Mouse (Mus musculus): Measurements from ENCODE around the gene Frmd4b. TPM values are rescaled to one million over a fixed set of nuclear protein-coding genes. Genes with fewer than 3 reads are reported as not detected.
A peak's percentile ranks its signal among the peaks of the same experiment; 100 is the strongest.

Gene Frmd4b
- total RNA-seq, 1 experiment = 2.1 TPM

DNA sequence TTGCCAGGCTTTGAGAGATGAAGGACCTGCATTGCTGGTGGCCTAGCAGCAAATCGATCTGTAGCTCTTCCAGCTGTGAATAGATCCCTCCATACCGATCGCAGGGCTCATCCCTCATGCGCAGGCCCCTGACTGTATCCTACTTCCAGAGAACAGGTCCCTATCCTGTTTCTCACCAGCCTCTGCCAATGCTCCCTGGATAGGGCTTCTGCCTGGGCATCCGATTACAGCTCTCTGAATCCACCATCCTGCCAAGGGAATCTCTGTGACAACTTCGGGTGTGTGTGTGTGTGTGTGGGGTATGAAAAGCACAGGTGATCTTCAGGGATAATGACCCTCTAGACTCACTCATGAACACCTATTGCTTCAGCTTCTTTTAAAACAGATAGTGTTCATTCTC is 216.9 kb downstream of the Frmd4b start:
- Histone ChIP-seq H3K36me3 (ENCODE audit: control insufficient read depth, insufficient read depth, low read length, poor library complexity, severe bottlenecking) (no peaks in the 10 kb centered on the region), H3K4me3 (ENCODE audit: insufficient read depth in 1 of 2, low read depth in 1 of 2, low read length in 2 of 2, poor library complexity in 1 of 2, severe bottlenecking in 1 of 2) (no peak overlapping the region), H3K27ac (ENCODE audit: insufficient read depth, low read depth, low read length, poor library complexity, severe bottlenecking) (no peak overlapping the region), H3K9ac (ENCODE audit: insufficient read depth, low read depth, low read length, poor library complexity, severe bottlenecking) (no peak overlapping the region), H3K4me1 (ENCODE audit: control insufficient read depth in 2 of 2, insufficient read depth in 2 of 2, low read length in 2 of 2, poor library complexity in 1 of 2) (peaks cover 2 to 8% of the 10 kb centered on the region in 2 experiments; a peak in 3 of 4 replicates), H3K9me3 (ENCODE audit: control insufficient read depth, insufficient read depth, low read depth, low read length) (no peaks in the 10 kb centered on the region)
- no peak for TF ChIP-seq MAFK (IDR thresholded peaks at IDR 0.05; ENCODE audit: insufficient read depth, low read depth, low read length)
- TF ChIP-seq ZC3H11A (IDR thresholded peaks at IDR 0.05; ENCODE audit: borderline replicate concordance, low read depth, low read length) = no peak
- TF ChIP-seq ZNF384 (IDR thresholded peaks at IDR 0.05; ENCODE audit: low read depth, low read length) = no peak
- no peak for TF ChIP-seq CHD2 (IDR thresholded peaks at IDR 0.05; ENCODE audit: low read depth, low read length)
- no peak for TF ChIP-seq HCFC1 (IDR thresholded peaks at IDR 0.05; ENCODE audit: borderline replicate concordance, insufficient read depth, low read length)
- in situ Hi-C loops (cut with MboI; ENCODE audit: low sequenced_read_pairs in 2 of 2, unreplicated experiment in 2 of 2) = loop anchor here in 1 of 2 experiments (25.0 kb wide), 1 partner anchor 138 kb away; the partner anchor contains the start of gene Lmod3
- no peak for DNase-seq (ENCODE audit: low read depth, low spot score)

DNA sequence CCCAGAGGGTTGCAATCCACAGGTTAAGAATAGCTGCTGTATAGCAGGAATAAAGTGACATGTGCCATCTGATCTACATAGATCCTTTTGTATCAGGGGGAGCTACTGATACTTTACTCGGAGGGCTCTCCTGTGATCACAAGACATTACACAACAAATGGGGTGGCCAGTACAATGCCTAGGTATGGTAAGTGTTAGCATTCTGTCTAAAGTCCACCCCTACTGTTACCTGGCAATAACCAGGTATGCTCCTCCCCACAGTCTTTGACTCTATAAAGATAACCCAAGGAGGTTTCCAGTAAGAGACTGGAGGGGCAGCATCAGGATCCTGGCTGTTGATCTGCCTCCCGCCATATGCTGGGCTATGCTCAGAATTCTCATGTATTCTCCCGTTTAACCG is 219.4 kb downstream of the Frmd4b start:
- Histone ChIP-seq H3K4me1 (ENCODE audit: control insufficient read depth in 2 of 2, insufficient read depth in 2 of 2, low read length in 2 of 2, poor library complexity in 1 of 2) (peaks cover 2 to 7% of the 10 kb centered on the region in 2 experiments; a peak in 3 of 4 replicates), H3K9me3 (ENCODE audit: control insufficient read depth, insufficient read depth, low read depth, low read length) (no peaks in the 10 kb centered on the region), H3K9ac (ENCODE audit: insufficient read depth, low read depth, low read length, poor library complexity, severe bottlenecking) (no peak overlapping the region), H3K4me3 (ENCODE audit: insufficient read depth in 1 of 2, low read depth in 1 of 2, low read length in 2 of 2, poor library complexity in 1 of 2, severe bottlenecking in 1 of 2) (no peak overlapping the region), H3K27ac (ENCODE audit: insufficient read depth, low read depth, low read length, poor library complexity, severe bottlenecking) (no peak overlapping the region), H3K36me3 (ENCODE audit: control insufficient read depth, insufficient read depth, low read length, poor library complexity, severe bottlenecking) (no peaks in the 10 kb centered on the region)
- no peak for TF ChIP-seq ZNF384 (IDR thresholded peaks at IDR 0.05; ENCODE audit: low read depth, low read length)
- no peak for TF ChIP-seq ZC3H11A (IDR thresholded peaks at IDR 0.05; ENCODE audit: borderline replicate concordance, low read depth, low read length)
- TF ChIP-seq MAFK (IDR thresholded peaks at IDR 0.05; ENCODE audit: insufficient read depth, low read depth, low read length) = no peak
- no peak for TF ChIP-seq HCFC1 (IDR thresholded peaks at IDR 0.05; ENCODE audit: borderline replicate concordance, insufficient read depth, low read length)
- in situ Hi-C loops (cut with MboI; ENCODE audit: low sequenced_read_pairs in 2 of 2, unreplicated experiment in 2 of 2) = no loop called here
- DNase-seq (ENCODE audit: low read depth, low spot score) = no peak

DNA sequence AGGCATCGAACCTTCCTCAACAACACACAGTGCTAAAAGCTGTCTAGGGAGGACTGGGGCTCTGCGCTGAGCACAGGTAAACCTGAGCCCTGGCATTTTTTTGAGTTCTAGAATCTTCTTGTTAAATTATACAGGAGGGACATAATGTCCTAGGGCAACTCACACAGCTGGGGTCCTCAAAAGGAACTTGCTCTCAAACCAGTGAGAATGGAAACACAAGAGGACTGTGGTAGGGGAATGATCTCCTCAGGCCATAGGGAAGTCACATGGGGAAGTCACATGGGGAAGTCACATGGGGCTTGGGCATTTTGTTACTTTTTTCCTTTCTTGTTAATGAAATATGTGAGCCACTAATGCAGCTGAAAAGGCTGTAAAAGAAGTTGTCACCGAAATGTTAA is 220.4 kb downstream of the Frmd4b start:
- Histone ChIP-seq H3K9me3 (ENCODE audit: control insufficient read depth, insufficient read depth, low read depth, low read length) (no peaks in the 10 kb centered on the region), H3K9ac (ENCODE audit: insufficient read depth, low read depth, low read length, poor library complexity, severe bottlenecking) (no peak overlapping the region), H3K4me1 (ENCODE audit: control insufficient read depth in 2 of 2, insufficient read depth in 2 of 2, low read length in 2 of 2, poor library complexity in 1 of 2) (peaks cover 2 to 6% of the 10 kb centered on the region in 2 experiments; a peak in 3 of 4 replicates), H3K36me3 (ENCODE audit: control insufficient read depth, insufficient read depth, low read length, poor library complexity, severe bottlenecking) (no peaks in the 10 kb centered on the region), H3K4me3 (ENCODE audit: insufficient read depth in 1 of 2, low read depth in 1 of 2, low read length in 2 of 2, poor library complexity in 1 of 2, severe bottlenecking in 1 of 2) (no peak overlapping the region), H3K27ac (ENCODE audit: insufficient read depth, low read depth, low read length, poor library complexity, severe bottlenecking) (no peak overlapping the region)
- in situ Hi-C loops (cut with MboI; ENCODE audit: low sequenced_read_pairs in 2 of 2, unreplicated experiment in 2 of 2) = no loop called here
- DNase-seq (ENCODE audit: low read depth, low spot score) = peak; percentile 27
- TF ChIP-seq ZC3H11A (IDR thresholded peaks at IDR 0.05; ENCODE audit: borderline replicate concordance, low read depth, low read length) (no peak), CHD2 (IDR thresholded peaks at IDR 0.05; ENCODE audit: low read depth, low read length) (no peak), MAFK (IDR thresholded peaks at IDR 0.05; ENCODE audit: insufficient read depth, low read depth, low read length) (no peak), ZNF384 (IDR thresholded peaks at IDR 0.05; ENCODE audit: low read depth, low read length) (no peak), HCFC1 (IDR thresholded peaks at IDR 0.05; ENCODE audit: borderline replicate concordance, insufficient read depth, low read length) (no peak)

DNA sequence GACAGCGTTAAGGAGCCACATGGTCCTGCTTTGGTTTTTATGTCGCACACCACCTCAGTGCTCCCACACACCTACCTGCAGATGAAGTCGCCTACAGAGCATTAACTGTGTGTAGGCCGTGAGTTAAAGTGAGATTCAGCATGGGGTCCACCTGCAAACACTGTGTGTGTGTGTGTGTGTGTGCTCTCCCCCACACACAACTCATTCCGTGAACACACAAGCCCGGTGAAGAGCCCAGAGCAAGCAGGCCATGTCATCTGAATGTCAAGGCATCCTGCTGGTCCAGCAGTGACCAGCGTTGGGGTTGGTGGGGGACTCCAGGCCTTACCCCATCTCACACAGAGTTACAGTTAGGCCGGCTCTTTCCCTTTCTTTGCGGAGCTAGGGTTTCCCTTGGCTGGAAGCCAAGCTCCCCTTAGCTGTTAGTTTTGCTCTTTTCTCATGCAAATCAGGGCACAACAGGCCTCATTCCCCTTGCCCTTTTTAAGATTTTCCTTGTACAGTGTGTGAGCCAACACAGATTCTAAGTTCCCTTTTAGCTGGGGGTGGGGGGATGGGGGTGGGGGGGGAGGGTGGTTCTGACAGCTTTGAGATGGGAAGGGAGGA is 220.9 kb downstream of the Frmd4b start:
- no peaks in the 10 kb centered on the region for H3K36me3 ChIP-seq (ENCODE audit: control insufficient read depth, insufficient read depth, low read length, poor library complexity, severe bottlenecking)
- H3K27ac ChIP-seq (ENCODE audit: insufficient read depth, low read depth, low read length, poor library complexity, severe bottlenecking) = no peak overlapping the region
- DNase-seq (ENCODE audit: low read depth, low spot score) = peak; percentile 80
- no peak overlapping the region for H3K9ac ChIP-seq (ENCODE audit: insufficient read depth, low read depth, low read length, poor library complexity, severe bottlenecking)
- TF ChIP-seq CHD2 (IDR thresholded peaks at IDR 0.05; ENCODE audit: low read depth, low read length) (no peak), ZC3H11A (IDR thresholded peaks at IDR 0.05; ENCODE audit: borderline replicate concordance, low read depth, low read length) (no peak)
- no peaks in the 10 kb centered on the region for H3K9me3 ChIP-seq (ENCODE audit: control insufficient read depth, insufficient read depth, low read depth, low read length)
- in situ Hi-C loops (cut with MboI; ENCODE audit: low sequenced_read_pairs in 2 of 2, unreplicated experiment in 2 of 2) = no loop called here
- H3K4me1 ChIP-seq (ENCODE audit: control insufficient read depth in 2 of 2, insufficient read depth in 2 of 2, low read length in 2 of 2, poor library complexity in 1 of 2) = peaks cover 2 to 6% of the 10 kb centered on the region in 2 experiments; a peak in 3 of 4 replicates
- no peak overlapping the region for H3K4me3 ChIP-seq (ENCODE audit: insufficient read depth in 1 of 2, low read depth in 1 of 2, low read length in 2 of 2, poor library complexity in 1 of 2, severe bottlenecking in 1 of 2)
